Mouse (Mus musculus): ENCODE measurements at regions not wholly inside any gene's neighbourhood (a gene's known extent, or its start where the extent isn't known, plus 50 kb on each side); places are given as distances from the start of the nearest gene placed in this dataset.

GRCm38 (mm10) chr9:30552721-30553120, 125.8 kb downstream of the Snx19 start:
- TF ChIP-seq CTCF (IDR thresholded peaks at IDR 0.05; ENCODE audit: low read depth) (no peak), EP300 (IDR thresholded peaks at IDR 0.05; ENCODE audit: low read depth) (no peak)
